Mouse (Mus musculus) spleen, adult 2 months (tissue): Measurements from ENCODE around the gene Fkbp7.

Experiments
- CTCF ChIP-seq: fragments of 200-500 bp; IDR thresholded peaks from 2 replicates; pipeline ENCODE4 v1.5.1; 2011; ENCODE audit warnings: mild to moderate bottlenecking, inconsistent platforms; ENCODE audit not compliant: insufficient read depth, insufficient read length, insufficient replicate concordance; ENCODE audit errors: extremely low read depth
- POLR2A ChIP-seq: fragments of 200-500 bp; IDR thresholded peaks from 2 replicates; pipeline ENCODE4 v1.6.1; 2011; ENCODE audit warnings: low read depth, low read length, inconsistent platforms

DNA sequence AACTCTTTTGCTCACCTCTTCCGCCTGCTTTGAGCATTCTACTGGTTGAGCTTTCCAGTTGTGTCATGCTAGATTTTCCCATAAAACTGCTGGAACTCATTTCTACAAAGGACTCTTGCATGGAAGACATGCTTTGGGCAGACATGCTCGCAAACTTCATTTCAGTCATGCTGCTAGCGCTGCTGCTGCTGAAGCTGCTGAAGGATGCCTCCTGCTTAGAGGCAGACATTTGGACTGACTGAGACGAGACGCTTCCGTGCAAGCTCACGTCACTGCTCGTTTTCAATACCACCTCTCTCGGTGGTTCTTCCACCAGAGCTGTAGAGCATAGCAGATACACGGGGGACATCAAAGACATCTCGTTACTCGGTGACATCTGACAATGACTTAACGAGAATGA, 32.7 kb upstream of the Fkbp7 start:
- no peak for TF ChIP-seq CTCF
- no peak for TF ChIP-seq POLR2A
